Mouse (Mus musculus) lung, embryonic 16.5 days (tissue): ENCODE measurements around the gene Gm20815. TPM values are rescaled to one million over a fixed set of nuclear protein-coding genes. Genes with fewer than 3 reads are reported as not detected.
"Not testable (repeated sequence)": the region's sequence is repeated elsewhere in the genome, so short reads cannot be mapped to it uniquely, and the experiment has no call there.

Source experiments
- ATAC-seq: fragments of 200-750 bp; cut with Nextera tagmentation; 2 replicates; pipeline ENCODE4 v1.8.0; 2017; ENCODE audit warnings: low read depth, mild to moderate bottlenecking, moderate library complexity
- H3K27ac ChIP-seq: fragments of 300-500 bp; sonication (generic); 2 replicates; pipeline ENCODE4 v1.5.1; 2014; ENCODE audit warnings: mild to moderate bottlenecking, control low read depth, low read length
- H3K27me3 ChIP-seq: fragments of 300-500 bp; sonication (generic); 2 replicates; pipeline ENCODE4 v1.6.1; 2014; ENCODE audit warnings: low read depth, low read length, mixed read lengths; ENCODE audit not compliant: control insufficient read depth, insufficient read depth
- H3K36me3 ChIP-seq: fragments of 300-500 bp; sonication (generic); 2 replicates; pipeline ENCODE4 v1.6.1; 2014; ENCODE audit warnings: low read length; ENCODE audit not compliant: control insufficient read depth, insufficient read depth
- H3K4me1 ChIP-seq: fragments of 300-500 bp; sonication (generic); replicated peaks from 2 replicates; pipeline ENCODE4 v1.6.1; 2014; ENCODE audit warnings: low read length, mixed read lengths; ENCODE audit not compliant: control insufficient read depth, insufficient read depth
- H3K4me2 ChIP-seq: fragments of 300-500 bp; sonication (generic); 2 replicates; pipeline ENCODE4 v1.6.1; 2014; ENCODE audit warnings: low read depth, low read length, control low read depth
- H3K4me3 ChIP-seq: fragments of 300-500 bp; sonication (generic); 2 replicates; pipeline ENCODE4 v1.5.1; 2014; ENCODE audit warnings: mild to moderate bottlenecking, low read length, control low read depth
- H3K9ac ChIP-seq: fragments of 300-500 bp; sonication (generic); 2 replicates; pipeline ENCODE4 v1.6.1; 2014; ENCODE audit warnings: low read length, control low read depth
- H3K9me3 ChIP-seq: fragments of 300-500 bp; sonication (generic); 2 replicates; pipeline ENCODE4 v1.6.1; 2016; ENCODE audit warnings: low read length; ENCODE audit not compliant: control insufficient read depth
- WGBS: fragments of 180-500 bp; shearing (Covaris S2); extraction: QIAGEN DNeasy Blood & Tissue Kit; methylation state at CpG from one replicate; pipeline ENCODE4 v1.1.7; 2014; 5-methylcytosine and 5-hydroxymethylcytosine counted together
- polyA plus RNA-seq: library from polyadenylated mRNA; unstranded; fragments of >200 nt; fragmentation: Nextera tagmentation; extraction: Ambion mirVana; gene quantifications from 2 replicates; pipeline ENCODE4 v1.2.1, GENCODE M21; 2015

The Gm20815 gene
- polyA plus RNA-seq = not detected in 2 replicates

DNA sequence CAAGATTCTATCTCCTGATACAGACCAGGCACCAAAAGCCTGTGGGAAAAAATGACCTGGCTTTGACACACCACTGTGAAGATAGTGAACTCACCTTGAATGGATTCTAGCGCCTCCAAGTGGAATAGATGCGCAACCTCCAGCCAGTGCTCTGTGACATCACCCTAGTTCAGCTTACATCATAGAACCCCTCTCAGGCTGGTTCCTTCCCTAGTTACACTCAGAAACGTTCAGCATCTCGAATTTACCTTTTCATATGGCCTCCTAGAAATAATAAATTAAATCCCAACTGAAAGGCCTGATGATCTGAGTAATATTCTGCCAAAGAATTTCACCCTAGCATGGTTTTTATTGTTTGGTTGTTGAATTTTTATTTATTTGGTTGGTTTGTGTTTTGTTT is at the start of gene Gm20815:
Gene Gm20815 (minus strand): TSS at position 101 of the 400 bp plus-strand sequence.
- H3K4me1 ChIP-seq, ATAC-seq: not testable (repeated sequence)

More for the DNA sequence above, at the start of gene Gm20815:
- H3K9ac ChIP-seq, H3K4me2 ChIP-seq, H3K4me3 ChIP-seq, H3K27ac ChIP-seq, H3K27me3 ChIP-seq, H3K36me3 ChIP-seq, H3K9me3 ChIP-seq: not testable (repeated sequence)
- WGBS = no CpG with 5 or more reads among the region's 4 CpGs
